Mouse (Mus musculus): Measurements from ENCODE around the gene Hopx. TPM values are rescaled to one million over a fixed set of nuclear protein-coding genes. Genes with fewer than 3 reads are reported as not detected.
"Not testable (repeated sequence)": the region's sequence is repeated elsewhere in the genome, so short reads cannot be mapped to it uniquely, and the experiment has no call there.

The Hopx gene
- total RNA-seq, 2 experiments from 2014 or later = 9.7 to 9.8 TPM

DNA sequence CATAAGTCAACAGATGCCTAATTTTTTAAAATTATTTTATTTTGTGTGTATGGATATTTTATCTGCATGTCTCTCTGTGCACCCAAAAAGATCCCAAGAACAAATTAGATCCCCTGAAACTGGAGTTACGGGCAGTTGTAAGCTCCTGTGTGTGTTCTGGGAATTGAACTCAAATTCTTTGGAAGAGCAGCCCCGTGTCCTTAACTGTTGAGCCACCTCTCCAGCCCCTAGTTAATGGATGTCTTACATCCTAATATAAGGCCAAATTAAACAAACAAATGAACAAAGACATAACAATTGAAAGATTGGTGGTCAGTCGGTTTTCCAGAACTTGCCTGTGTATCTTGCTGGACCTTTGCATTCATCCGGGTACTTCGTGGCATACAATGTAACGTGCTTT, 6.1 kb downstream of the Hopx start:
- no peak for DNase-seq
- intact Hi-C loops (cut with DNase I; ENCODE audit: low total_unique reads) = no loop called here

DNA sequence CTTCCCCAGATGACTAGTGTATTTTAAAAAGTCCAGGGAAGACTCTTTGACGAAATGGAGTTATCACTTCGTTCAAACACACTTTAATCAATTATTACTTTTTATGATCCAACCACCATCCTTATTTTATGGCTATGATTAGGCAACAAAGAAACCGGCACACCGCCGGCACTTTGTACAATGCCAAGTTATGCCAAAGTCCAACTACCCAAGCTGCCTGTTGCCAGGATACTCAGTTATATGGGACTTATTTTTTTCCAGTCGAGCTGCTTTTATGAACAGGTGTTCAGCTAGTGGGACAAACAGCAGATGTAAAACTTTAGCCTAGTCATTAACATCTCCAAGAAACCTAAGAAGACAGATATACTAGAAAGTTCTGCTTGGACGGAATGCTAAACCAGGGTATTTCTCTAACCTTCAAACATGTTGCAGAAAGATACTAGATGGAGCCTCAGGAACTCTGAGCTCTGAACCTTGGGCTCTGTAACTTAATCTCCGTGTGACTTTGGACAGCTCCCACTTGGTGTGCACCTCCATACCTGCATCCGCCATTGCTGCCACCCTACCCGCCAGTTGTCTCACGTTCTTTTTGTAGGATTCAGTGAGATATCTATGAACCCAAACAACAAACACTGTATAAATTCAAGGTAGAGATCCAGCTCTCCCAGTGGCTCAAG, 7.6 kb downstream of the Hopx start:
- intact Hi-C loops (cut with DNase I; ENCODE audit: low total_unique reads) = no loop called here
- DNase-seq = no peak

DNA sequence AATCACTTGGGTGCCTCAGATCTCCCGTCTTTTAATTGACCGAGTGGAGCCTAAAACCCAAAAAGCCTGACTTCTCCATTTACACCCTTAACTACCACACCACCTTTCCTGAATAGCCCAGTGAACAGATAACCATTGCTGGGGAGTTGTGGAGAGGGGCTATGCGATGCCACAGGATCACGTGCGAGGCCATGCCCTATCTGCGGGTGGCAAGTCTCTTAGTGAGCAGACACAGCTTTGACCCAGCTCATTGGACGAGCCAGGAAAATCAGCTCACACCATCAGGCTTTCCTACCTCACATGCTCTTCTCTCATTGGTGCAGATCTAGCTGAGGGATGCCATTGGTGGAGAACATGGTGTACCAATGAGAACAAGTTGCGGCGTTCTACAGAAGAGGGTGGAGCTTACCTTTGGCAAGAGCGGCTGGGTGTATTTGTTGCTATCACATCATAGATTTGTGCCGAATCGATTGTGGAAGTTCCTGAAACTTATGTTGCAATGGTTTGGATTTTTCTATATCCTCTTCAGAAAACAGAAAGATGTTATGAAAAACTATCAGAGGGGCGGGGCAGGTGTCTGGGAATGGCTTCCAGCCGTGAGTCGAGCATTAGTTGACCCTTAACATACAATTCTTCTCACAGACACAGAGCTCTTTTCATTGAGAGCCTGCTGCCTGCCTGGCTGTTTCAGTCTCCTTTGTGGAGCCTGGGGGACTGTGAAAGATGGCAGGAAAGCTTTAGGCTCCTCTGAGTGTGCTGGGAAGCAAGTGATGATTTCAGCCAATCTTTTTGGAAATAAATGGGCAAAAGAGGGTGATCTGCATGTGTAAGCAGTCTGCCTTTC, 12.2 kb downstream of the Hopx start:
- DNase-seq = no peak
- intact Hi-C loops (cut with DNase I; ENCODE audit: low total_unique reads) = no loop called here

DNA sequence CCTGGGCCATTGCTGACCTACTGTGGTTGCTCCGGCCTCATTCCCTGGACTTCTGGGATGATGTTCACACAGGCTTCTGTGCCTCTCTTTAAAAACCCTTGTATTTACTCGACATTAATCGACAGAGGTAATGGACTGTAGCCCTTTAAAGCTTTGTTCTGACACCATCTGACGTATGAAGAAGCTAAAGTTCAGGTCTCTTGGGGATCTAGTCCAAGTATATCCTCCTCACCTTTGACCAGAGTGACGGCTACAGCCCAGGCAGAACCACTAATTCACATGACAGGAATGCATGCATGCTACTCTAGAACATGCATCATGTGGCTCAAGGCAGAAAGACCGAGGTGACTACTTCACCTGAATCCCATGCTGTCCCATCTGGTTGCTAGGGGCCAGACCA, 14.2 kb downstream of the Hopx start:
- intact Hi-C loops (cut with DNase I; ENCODE audit: low total_unique reads) = no loop called here
- DNase-seq = no peak

DNA sequence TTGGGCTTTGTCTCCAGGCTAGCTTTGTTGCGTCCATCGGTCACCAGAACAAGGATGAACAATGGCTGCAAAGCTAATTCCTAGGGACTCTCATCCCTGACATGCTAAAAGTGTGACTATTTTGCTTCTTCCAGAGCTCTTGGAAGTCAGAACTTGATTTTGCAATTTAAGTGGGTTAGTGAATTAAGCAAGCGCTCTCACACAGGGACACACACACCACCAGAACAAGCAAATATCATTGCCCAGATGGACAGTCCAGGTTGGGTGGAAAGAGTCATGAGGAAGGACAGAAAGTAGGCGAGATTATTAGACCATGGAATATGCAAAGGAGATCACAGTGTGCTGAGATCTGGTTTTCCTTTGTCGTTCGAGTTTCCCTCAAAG, 14.9 kb downstream of the Hopx start:
- DNase-seq = no peak
- intact Hi-C loops (cut with DNase I; ENCODE audit: low total_unique reads) = no loop called here

GRCm38 (mm10) chr5:77099317-77099996, 15.5 kb downstream of the Hopx start:
- intact Hi-C loops (cut with DNase I; ENCODE audit: low total_unique reads) = no loop called here
- DNase-seq = no peak

GRCm38 (mm10) chr5:77098874-77099273, 16.0 kb downstream of the Hopx start:
- intact Hi-C loops (cut with DNase I; ENCODE audit: low total_unique reads) = no loop called here

DNA sequence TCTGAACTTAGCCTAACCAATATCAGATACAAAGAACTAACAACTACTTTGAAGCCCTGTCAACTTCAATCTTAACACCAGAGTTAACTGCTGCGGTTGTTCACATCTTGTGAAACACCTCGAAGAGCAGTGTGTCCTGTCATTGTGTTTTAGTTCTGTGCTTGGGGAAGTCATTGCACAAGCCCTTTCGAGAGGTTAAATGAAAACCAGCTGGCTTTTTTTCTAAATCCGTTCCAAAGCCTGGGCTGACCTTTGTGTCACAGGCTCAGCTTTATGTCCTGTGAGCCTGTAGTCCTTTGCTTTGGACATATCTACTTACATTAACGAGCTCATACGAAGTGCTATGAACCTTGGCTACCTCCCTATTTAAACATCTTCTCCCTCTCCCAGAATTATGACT, 17.2 kb downstream of the Hopx start:
- intact Hi-C loops (cut with DNase I; ENCODE audit: low total_unique reads) = no loop called here

More at GRCm38 (mm10) chr5:77098874-77099273, 16.0 kb downstream of the Hopx start:
- no peak for DNase-seq

GRCm38 (mm10) chr5:77096194-77096593, 18.7 kb downstream of the Hopx start:
- intact Hi-C loops (cut with DNase I; ENCODE audit: low total_unique reads); DNase-seq: not testable (repeated sequence)

More for the DNA sequence above, 17.2 kb downstream of the Hopx start:
- DNase-seq = no peak

DNA sequence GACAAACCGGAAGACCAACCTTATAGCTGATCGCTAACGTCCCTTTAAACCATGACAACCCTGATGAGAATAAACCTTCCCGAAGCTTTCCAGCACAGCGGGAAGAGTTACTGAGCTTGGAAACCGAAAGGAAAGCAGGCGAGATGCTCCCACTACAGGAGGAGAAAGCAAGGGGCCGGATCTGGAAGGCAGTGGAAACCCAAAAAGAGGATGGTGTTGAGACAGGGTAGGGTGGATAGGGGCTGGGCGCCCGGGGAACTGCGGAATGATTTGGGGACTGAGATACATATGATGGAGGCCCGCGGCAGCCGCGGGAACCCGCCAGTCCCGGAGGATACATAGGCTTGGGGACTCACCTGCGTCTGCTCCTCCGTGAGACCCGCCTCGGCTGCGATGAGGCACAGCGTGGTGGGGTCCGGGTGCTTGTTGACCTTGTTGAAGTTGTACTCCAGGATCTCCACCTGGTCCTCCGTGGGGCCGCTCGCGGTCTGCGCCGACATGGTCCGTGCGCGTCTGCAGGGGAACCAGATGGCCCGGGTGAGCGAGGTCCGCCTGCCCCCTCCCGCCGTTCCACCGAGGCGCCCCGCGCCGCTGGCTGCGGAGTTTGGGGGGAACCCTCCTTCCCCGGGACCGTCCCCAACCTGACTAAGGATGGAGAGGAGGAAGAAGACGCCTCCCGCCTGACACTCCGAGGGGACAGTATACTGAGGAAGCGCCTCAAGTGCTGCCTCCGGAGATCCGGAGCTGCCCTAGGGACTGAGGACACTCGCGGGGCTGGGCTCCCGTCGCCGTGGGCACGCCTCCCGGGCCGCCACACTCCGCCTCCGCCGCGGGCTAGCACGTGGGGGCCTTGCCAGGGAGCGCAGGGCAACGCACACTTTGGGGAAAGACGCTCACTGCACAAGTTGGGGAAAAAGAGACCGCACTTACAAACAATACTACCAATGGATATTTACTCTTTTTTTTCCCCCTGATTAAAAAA, 20.1 kb downstream of the Hopx start:
- peak; percentile 78 for DNase-seq
- intact Hi-C loops (cut with DNase I; ENCODE audit: low total_unique reads) = no loop called here

DNA sequence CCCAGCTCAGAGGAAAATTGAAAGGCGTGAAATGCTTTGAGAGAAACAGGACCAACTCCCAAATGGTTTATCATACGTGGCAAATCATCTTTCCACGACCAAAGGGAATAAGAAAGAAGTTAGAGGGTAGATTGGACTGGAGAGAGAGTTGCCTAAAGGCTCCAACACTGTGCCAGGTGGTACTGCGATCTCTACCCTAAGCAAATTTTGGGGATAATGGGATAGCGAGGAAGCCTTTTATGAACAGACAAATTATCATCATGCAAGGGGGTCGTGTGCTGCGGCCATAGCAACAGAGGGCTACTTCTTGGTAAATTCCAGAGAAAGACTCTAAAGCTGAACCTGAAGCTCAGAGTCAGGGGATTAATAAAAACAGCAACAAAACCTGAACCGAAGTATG, 21.0 kb downstream of the Hopx start:
- intact Hi-C loops (cut with DNase I; ENCODE audit: low total_unique reads) = no loop called here
- no peak for DNase-seq

DNA sequence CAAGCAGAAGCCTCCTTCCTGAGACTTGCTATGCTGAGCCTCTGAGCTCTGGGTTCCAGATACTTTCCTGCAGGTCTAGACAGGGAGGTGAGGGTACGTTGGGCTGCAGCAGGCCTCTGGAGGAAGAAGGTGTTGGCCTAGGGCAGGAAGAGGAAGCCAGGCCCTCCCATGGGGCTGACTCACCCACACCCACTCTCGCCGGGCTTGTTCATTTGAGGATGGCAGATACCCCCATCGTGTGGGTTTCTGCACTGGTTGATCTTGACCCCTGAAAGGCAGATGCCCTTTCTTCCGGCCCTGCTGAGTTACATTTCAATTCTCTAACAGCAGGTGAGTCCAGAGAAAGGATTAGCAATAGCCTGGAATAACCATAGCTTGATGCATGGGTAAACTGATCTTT, 22.4 kb downstream of the Hopx start:
- no peak for DNase-seq
- intact Hi-C loops (cut with DNase I; ENCODE audit: low total_unique reads) = no loop called here

- intact Hi-C loops (cut with DNase I; ENCODE audit: low total_unique reads) = no loop called here
- no peak for DNase-seq
Observed at GRCm38 (mm10) chr5:77091923-77092322, 23.0 kb downstream of the Hopx start.

DNA sequence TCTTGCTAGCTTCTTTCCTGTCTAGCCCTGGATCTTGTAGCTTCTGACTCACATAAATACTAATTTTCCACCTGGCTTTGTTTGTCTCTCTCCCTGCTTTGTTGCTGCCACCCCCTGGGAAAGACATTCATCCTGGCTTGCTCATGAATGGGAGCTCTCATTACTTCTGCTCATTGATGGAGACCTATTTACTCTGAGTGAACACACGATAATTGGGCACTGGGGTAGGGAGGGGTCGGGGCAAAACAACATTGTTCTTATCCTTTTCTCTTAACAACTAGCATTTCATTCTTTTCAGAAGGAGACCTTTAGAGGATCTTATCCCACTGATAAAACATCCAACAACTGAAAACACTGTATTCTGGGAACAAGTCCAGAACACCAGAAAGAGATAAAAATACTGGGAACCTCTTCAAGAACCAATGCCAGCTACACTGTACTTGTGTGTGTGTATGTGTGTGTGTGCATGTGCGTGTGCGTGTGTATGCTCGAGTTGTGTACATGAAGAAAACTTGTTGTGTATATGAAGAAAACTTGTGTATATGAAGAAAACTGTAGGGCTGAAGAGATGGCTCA, 24.3 kb downstream of the Hopx start:
- intact Hi-C loops (cut with DNase I; ENCODE audit: low total_unique reads) = no loop called here
- DNase-seq = no peak

DNA sequence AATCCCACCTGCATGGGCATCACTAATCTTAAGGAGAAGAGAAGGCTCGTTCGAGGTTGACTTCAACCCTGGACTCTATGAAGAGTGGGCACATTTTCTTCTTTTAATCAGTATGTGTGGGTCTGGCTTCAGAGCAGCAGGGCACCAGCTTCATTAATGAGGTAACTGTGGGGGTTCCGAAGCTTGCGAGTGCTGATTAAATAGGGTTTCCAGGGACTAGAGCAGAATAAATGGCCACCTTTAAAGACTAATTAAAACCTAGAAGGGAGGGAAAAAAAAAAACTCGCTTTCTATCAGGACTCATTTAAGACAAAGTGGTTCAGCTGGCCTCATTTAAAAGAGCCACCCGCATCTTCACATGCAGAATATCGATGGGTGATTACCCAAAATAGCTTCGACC, 25.0 kb downstream of the Hopx start:
- DNase-seq = no peak
- intact Hi-C loops (cut with DNase I; ENCODE audit: low total_unique reads) = loop anchor here (2.0 kb wide), 1 partner anchor 81 kb away; no protein-coding TSS in a partner anchor

- DNase-seq = peak; percentile 47
- intact Hi-C loops (cut with DNase I; ENCODE audit: low total_unique reads) = loop anchor here (2.0 kb wide), 1 partner anchor 82 kb away; no protein-coding TSS in a partner anchor
Observed at GRCm38 (mm10) chr5:77089294-77089693, 25.6 kb downstream of the Hopx start.

GRCm38 (mm10) chr5:77087122-77087521, 27.8 kb downstream of the Hopx start:
- DNase-seq = no peak
- intact Hi-C loops (cut with DNase I; ENCODE audit: low total_unique reads) = no loop called here

DNA sequence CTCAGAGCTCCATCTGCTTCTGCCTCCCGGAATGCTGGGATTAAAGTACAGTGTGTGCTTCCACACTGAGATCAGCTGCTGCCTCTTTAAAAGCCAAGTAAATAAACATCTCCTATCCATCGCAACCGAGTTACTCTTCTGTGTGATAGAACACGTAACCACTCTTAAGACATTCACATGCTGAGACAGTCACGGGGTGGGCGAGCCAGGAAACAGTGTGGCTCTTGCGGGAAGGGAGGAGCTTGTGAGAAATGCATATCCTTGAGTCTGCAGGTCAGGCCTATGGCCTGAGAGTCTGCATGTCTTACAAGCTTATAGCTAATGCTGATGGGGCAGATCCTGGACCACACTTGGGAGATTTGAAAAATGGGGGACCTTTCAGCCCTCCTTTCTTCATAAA, 28.4 kb downstream of the Hopx start:
- intact Hi-C loops (cut with DNase I; ENCODE audit: low total_unique reads) = no loop called here
- DNase-seq = no peak

Data from gastrocnemius, postnatal 14 days (tissue).